15 mouse cellular contexts compared by ENCODE assay signal in the genomic region with DNA sequence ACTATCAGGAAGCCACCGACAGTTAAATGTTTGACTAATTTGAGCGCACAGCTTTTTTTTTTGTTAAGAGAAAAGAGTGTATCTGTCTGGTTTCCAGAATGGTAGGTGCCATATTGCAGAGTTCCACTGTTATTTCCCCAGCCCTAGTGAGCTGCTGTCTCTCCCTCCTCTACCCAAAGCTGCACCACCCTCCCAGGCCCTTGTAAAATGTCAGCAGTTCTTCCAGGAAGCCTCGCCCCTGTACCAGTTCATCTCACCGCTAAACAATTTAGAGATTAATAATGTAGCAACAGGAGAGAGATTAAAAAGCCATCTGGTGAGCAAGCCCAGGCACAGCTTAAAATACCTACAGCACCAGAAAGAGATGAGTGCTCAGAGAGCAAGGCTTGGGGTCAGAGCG.
DNase-seq lines count a peak whose midpoint lies in the region; ATAC-seq lines count a peak whose summit lies in the region.
"Had no signal": no experiment of that assay in that cellular context is flagged by ENCODE, and none has a peak within 500 bp of the region (broad histone marks: within the 10 kb centered on the region; RNA-seq: fewer than 3 reads in every experiment).

No protein-coding gene starts in this region.

- H3K36me3 ChIP-seq in heart, embryonic 10.5 days = no peaks in the 10 kb centered on the region
- H3K36me3 ChIP-seq: liver, embryonic 15.5 days; neural tube, embryonic 13.5 days had no signal

- no peaks in the 10 kb centered on the region for H3K9me3 ChIP-seq in heart, embryonic 10.5 days
- H3K9me3 ChIP-seq: liver, embryonic 15.5 days; neural tube, embryonic 13.5 days had no signal

- no peak for DNase-seq in heart, embryonic 10.5 days (ENCODE audit: low spot score)
- no peak for DNase-seq in heart, postnatal 25 days (ENCODE audit: low spot score)
- peak; percentile 49 for DNase-seq in right cerebral cortex, postnatal 25 days
- DNase-seq in right cerebral cortex, postnatal 36 days (ENCODE audit: low spot score in 2 of 2) = no peak
- peak; percentile 31 to 58 for DNase-seq in heart, postnatal 10 days
- DNase-seq in gastrocnemius, postnatal 4 days (ENCODE audit: low spot score in 2 of 2) = no peak
- DNase-seq: adrenal gland, adult 2 months; cerebellum, postnatal 36 days; gastrocnemius, postnatal 10 days; kidney, postnatal 10 days; right cerebral cortex, postnatal 4 days had no signal

- H3K27ac ChIP-seq in heart, embryonic 10.5 days = peak overlapping the region; percentile 38; the same call in 1 of the 2 replicates
- H3K27ac ChIP-seq: liver, embryonic 15.5 days; neural tube, embryonic 13.5 days had no signal

- 57% methylated on average over 5 of the region's 5 CpGs for WGBS in heart, embryonic 10.5 days

- peaks cover 37% of the 10 kb centered on the region for H3K4me1 ChIP-seq in heart, embryonic 10.5 days
- H3K4me1 ChIP-seq: liver, embryonic 15.5 days; neural tube, embryonic 13.5 days had no signal

- no peaks in the 10 kb centered on the region for H3K27me3 ChIP-seq in heart, embryonic 10.5 days (ENCODE audit: insufficient read depth, poor library complexity, severe bottlenecking)
- H3K27me3 ChIP-seq: liver, embryonic 15.5 days; neural tube, embryonic 13.5 days had no signal

- no peak for ATAC-seq in megakaryocyte progenitor cell, adult 5-6 weeks (replicated peaks; ENCODE audit: poor library complexity)
- ATAC-seq: inflammation-experienced regulatory T-cells, adult 6 months had no signal

- intact Hi-C loops in heart, postnatal 25 days (cut with DNase I) = loop anchor here (10.0 kb wide), 1 partner anchor 196 kb away; no protein-coding TSS in a partner anchor
- intact Hi-C loops in heart, postnatal 10 days (cut with DNase I) = loop anchor here (5.0 to 10.0 kb wide), 3 partner anchors 148 to 444 kb away; no protein-coding TSS in a partner anchor

- no peak overlapping the region for H3K4me3 ChIP-seq in heart, embryonic 10.5 days
- H3K4me3 ChIP-seq: liver, embryonic 15.5 days; neural tube, embryonic 13.5 days had no signal

Comparison
In these comparisons a context has a peak if more than half of its experiments do, and no peak if none do; other contexts are left out.
1. DNase-seq: peak in right cerebral cortex, postnatal 25 days (single experiment) and heart, postnatal 10 days (2 of 2); none in heart, embryonic 10.5 days (single experiment), heart, postnatal 25 days (single experiment), right cerebral cortex, postnatal 36 days (0 of 2) and gastrocnemius, postnatal 4 days (0 of 2).